Mouse (Mus musculus): Measurements from ENCODE around the gene Gm45808.

- TF ChIP-seq CTCF (IDR thresholded peaks at IDR 0.05; ENCODE audit: low read depth) (no peak), EP300 (IDR thresholded peaks at IDR 0.05; ENCODE audit: low read depth) (no peak)
Measured at GRCm38 (mm10) chr7:45446589-45446988, 40.0 kb downstream of the Gm45808 start.

Measured in heart, postnatal 0 days (tissue).